Mouse (Mus musculus): Measurements from ENCODE around the gene Plcb4.

Gene Plcb4

GRCm38 (mm10) chr2:135856826-135857225 lies 198.0 kb downstream of the Plcb4 start:
- no peak for DNase-seq

GRCm38 (mm10) chr2:135861531-135862488 lies 203.0 kb downstream of the Plcb4 start:
- DNase-seq, result no peak

- no peak for DNase-seq
Measured at GRCm38 (mm10) chr2:135862489-135863390, 203.9 kb downstream of the Plcb4 start.

GRCm38 (mm10) chr2:135863391-135864076 lies 204.7 kb downstream of the Plcb4 start:
- peak in 1 of 2 experiments; percentile 44 for DNase-seq

GRCm38 (mm10) chr2:135866421-135866820 lies 207.6 kb downstream of the Plcb4 start:
- DNase-seq, result no peak

GRCm38 (mm10) chr2:135866838-135867237 lies 208.0 kb downstream of the Plcb4 start:
- DNase-seq, result no peak

- no peak for DNase-seq
Measured at GRCm38 (mm10) chr2:135869637-135870036, 210.8 kb downstream of the Plcb4 start.

GRCm38 (mm10) chr2:135873146-135873545 lies 214.3 kb downstream of the Plcb4 start:
- no peak for DNase-seq

- DNase-seq, result no peak
Measured at GRCm38 (mm10) chr2:135873761-135874160, 214.9 kb downstream of the Plcb4 start.

- peak; percentile 26 to 50 for DNase-seq
Measured at GRCm38 (mm10) chr2:135875549-135875948, 216.7 kb downstream of the Plcb4 start.

GRCm38 (mm10) chr2:135879356-135879755 lies 220.5 kb downstream of the Plcb4 start:
- DNase-seq, result no peak

- no peak for DNase-seq
Measured at GRCm38 (mm10) chr2:135880269-135880760, 221.5 kb downstream of the Plcb4 start.

GRCm38 (mm10) chr2:135883359-135883758 lies 224.5 kb downstream of the Plcb4 start:
- no peak for DNase-seq

GRCm38 (mm10) chr2:135884534-135885180 lies 225.8 kb downstream of the Plcb4 start:
- DNase-seq, result no peak

- DNase-seq, result no peak
Measured at GRCm38 (mm10) chr2:135885607-135886006, 226.8 kb downstream of the Plcb4 start.

- DNase-seq, result no peak
Measured at GRCm38 (mm10) chr2:135886081-135886679, 227.4 kb downstream of the Plcb4 start.

- no peak for DNase-seq
Measured at GRCm38 (mm10) chr2:135887805-135888204, 229.0 kb downstream of the Plcb4 start.

- DNase-seq, result no peak
Measured at GRCm38 (mm10) chr2:135888206-135888605, 229.4 kb downstream of the Plcb4 start.

GRCm38 (mm10) chr2:135888767-135889166 lies 230.0 kb downstream of the Plcb4 start:
- DNase-seq, result no peak

GRCm38 (mm10) chr2:135890083-135890482 lies 231.3 kb downstream of the Plcb4 start:
- no peak for DNase-seq

GRCm38 (mm10) chr2:135891097-135891496 lies 232.3 kb downstream of the Plcb4 start:
- DNase-seq, result no peak

- no peak for DNase-seq
Measured at GRCm38 (mm10) chr2:135891686-135892085, 232.9 kb downstream of the Plcb4 start.
